Mouse (Mus musculus) thymus, adult 2 months (tissue): Measurements from ENCODE around the gene Rcan2. TPM values are rescaled to one million over a fixed set of nuclear protein-coding genes. Genes with fewer than 3 reads are reported as not detected.

Experiments used
- DNase-seq: peaks from one replicate; pipeline ENCODE4 v3.0.0; 2021
- H3K27ac ChIP-seq: fragments of 200-500 bp; 2 replicates; pipeline ENCODE4 v1.5.1; 2012; ENCODE audit warnings: low read length, control low read depth; ENCODE audit not compliant: control insufficient read depth, insufficient read depth
- H3K27me3 ChIP-seq: fragments of 200-500 bp; 2 replicates; pipeline ENCODE4 v1.6.1; 2012; ENCODE audit warnings: mild to moderate bottlenecking, low read length, moderate library complexity, mixed read lengths; ENCODE audit not compliant: control insufficient read depth, insufficient read depth
- H3K36me3 ChIP-seq: fragments of 200-500 bp; 2 replicates; pipeline ENCODE4 v1.6.1; 2012; ENCODE audit warnings: mild to moderate bottlenecking, low read length, moderate library complexity; ENCODE audit not compliant: control insufficient read depth, insufficient read depth
- H3K4me1 ChIP-seq: fragments of 200-500 bp; replicated peaks from 2 replicates; pipeline ENCODE4 v1.6.1; 2012; ENCODE audit warnings: low read length; ENCODE audit not compliant: control insufficient read depth, insufficient read depth
- H3K4me3 ChIP-seq: fragments of 200-500 bp; 2 replicates; pipeline ENCODE4 v1.5.1; 2012; ENCODE audit warnings: mild to moderate bottlenecking, low read length, control low read depth, moderate library complexity; ENCODE audit not compliant: control insufficient read depth, insufficient read depth
- CTCF ChIP-seq: fragments of 200-500 bp; IDR thresholded peaks from 2 replicates; pipeline ENCODE4 v1.5.1; 2012; ENCODE audit warnings: mild to moderate bottlenecking, control low read depth, low read length, moderate library complexity, borderline replicate concordance; ENCODE audit not compliant: control insufficient read depth, poor library complexity, insufficient read depth; ENCODE audit errors: extremely low read depth
- POLR2A ChIP-seq: fragments of 200-500 bp; IDR thresholded peaks from 2 replicates; pipeline ENCODE4 v1.6.1; 2012; ENCODE audit warnings: mild to moderate bottlenecking, low read length, control low read depth, moderate library complexity; ENCODE audit not compliant: control insufficient read depth, poor library complexity, insufficient read depth; ENCODE audit errors: extremely low read depth
- WGBS: fragments of 180-500 bp; shearing (Covaris S2); methylation state at CpG from one replicate; pipeline ENCODE4 v1.1.7; 2018; 5-methylcytosine and 5-hydroxymethylcytosine counted together
- polyA plus RNA-seq: library from polyadenylated mRNA; depleted of rRNA; stranded (reverse); fragments of >200 nt; gene quantifications from 2 replicates; pipeline ENCODE4 v1.2.3, GENCODE M21; 2012

Rcan2 gene
- polyA plus RNA-seq, 1 experiment = 6.4 TPM

GRCm38 (mm10) chr17:44025011-44025410 lies 223.9 kb downstream of the Rcan2 start:
- Histone ChIP-seq H3K4me1 (no peaks in the 10 kb centered on the region), H3K36me3 (no peaks in the 10 kb centered on the region), H3K27ac (no peak overlapping the region), H3K4me3 (no peak overlapping the region), H3K27me3 (no peaks in the 10 kb centered on the region)
- no peak for DNase-seq
- 89% methylated on average over 2 of the region's 2 CpGs for WGBS
- TF ChIP-seq CTCF (no peak), POLR2A (no peak)

- no peak for TF ChIP-seq CTCF
- TF ChIP-seq POLR2A = no peak
- Histone ChIP-seq H3K27ac (no peak overlapping the region), H3K36me3 (no peaks in the 10 kb centered on the region), H3K4me1 (no peaks in the 10 kb centered on the region), H3K27me3 (no peaks in the 10 kb centered on the region), H3K4me3 (no peak overlapping the region)
- WGBS = 88% methylated on average over 6 of the region's 6 CpGs
- DNase-seq = no peak
Measured at GRCm38 (mm10) chr17:44025935-44026334, 224.8 kb downstream of the Rcan2 start.

- no peak for DNase-seq
- 77% methylated on average over 5 of the region's 5 CpGs for WGBS
- TF ChIP-seq POLR2A = no peak
- TF ChIP-seq CTCF = no peak
- Histone ChIP-seq H3K27me3 (no peaks in the 10 kb centered on the region), H3K27ac (no peak overlapping the region), H3K4me1 (no peaks in the 10 kb centered on the region), H3K36me3 (no peaks in the 10 kb centered on the region), H3K4me3 (no peak overlapping the region)
Measured at GRCm38 (mm10) chr17:44026378-44026777, 225.2 kb downstream of the Rcan2 start.

- no peak for DNase-seq
- no peaks in the 10 kb centered on the region for H3K4me1 ChIP-seq
- no peak overlapping the region for H3K27ac ChIP-seq
- no peaks in the 10 kb centered on the region for H3K27me3 ChIP-seq
- no peaks in the 10 kb centered on the region for H3K36me3 ChIP-seq
- H3K4me3 ChIP-seq = no peak overlapping the region
- TF ChIP-seq CTCF (no peak), POLR2A (no peak)
Measured at GRCm38 (mm10) chr17:44026786-44027185, 225.6 kb downstream of the Rcan2 start.

GRCm38 (mm10) chr17:44027311-44027710 lies 226.2 kb downstream of the Rcan2 start:
- H3K27me3 ChIP-seq = no peaks in the 10 kb centered on the region
- H3K27ac ChIP-seq = no peak overlapping the region
- no peak overlapping the region for H3K4me3 ChIP-seq
- no peaks in the 10 kb centered on the region for H3K36me3 ChIP-seq
- WGBS = 87% methylated on average over 9 of the region's 9 CpGs
- no peaks in the 10 kb centered on the region for H3K4me1 ChIP-seq
- no peak for TF ChIP-seq POLR2A
- TF ChIP-seq CTCF = no peak
- DNase-seq = no peak

- no peaks in the 10 kb centered on the region for H3K4me1 ChIP-seq
- no peak for TF ChIP-seq POLR2A
- no peak for TF ChIP-seq CTCF
- DNase-seq = no peak
- no peak overlapping the region for H3K27ac ChIP-seq
- H3K4me3 ChIP-seq = no peak overlapping the region
- H3K36me3 ChIP-seq = no peaks in the 10 kb centered on the region
- no peaks in the 10 kb centered on the region for H3K27me3 ChIP-seq
- WGBS = 37% methylated on average over 5 of the region's 5 CpGs
Measured at GRCm38 (mm10) chr17:44029616-44030015, 228.5 kb downstream of the Rcan2 start.
